Mouse (Mus musculus) liver, postnatal 0 days (tissue): ENCODE data around the gene Dyrk3. TPM values are rescaled to one million over a fixed set of nuclear protein-coding genes. Genes with fewer than 3 reads are reported as not detected.

Experiments used
- ATAC-seq: fragments of 200-750 bp; cut with Nextera tagmentation; 2 replicates; pipeline ENCODE4 v1.8.0; 2017; ENCODE audit warnings: mild to moderate bottlenecking, moderate library complexity
- DNase-seq: peaks from one replicate; pipeline ENCODE4 v3.0.0-alpha.2; 2016
- H3K27ac ChIP-seq: fragments of 300-500 bp; sonication (generic); 2 replicates; pipeline ENCODE4 v1.5.1; 2014; ENCODE audit warnings: antibody characterized with exemption, moderate library complexity, mild to moderate bottlenecking, low read depth
- H3K27me3 ChIP-seq: fragments of 300-500 bp; sonication (generic); 2 replicates; pipeline ENCODE4 v1.6.1; 2014; ENCODE audit warnings: low read length, control low read depth, mixed read lengths; ENCODE audit not compliant: insufficient read depth
- H3K36me3 ChIP-seq: fragments of 300-500 bp; sonication (generic); replicated peaks from 2 replicates; pipeline ENCODE4 v1.6.1; 2014; ENCODE audit warnings: mild to moderate bottlenecking, control low read depth, low read length, moderate library complexity, mixed read lengths; ENCODE audit not compliant: insufficient read depth
- H3K4me1 ChIP-seq: fragments of 300-500 bp; sonication (generic); 2 replicates; pipeline ENCODE4 v1.6.1; 2014; ENCODE audit warnings: antibody characterized with exemption, mild to moderate bottlenecking, control low read depth; ENCODE audit not compliant: insufficient read depth
- H3K4me2 ChIP-seq: fragments of 300-500 bp; sonication (generic); 2 replicates; pipeline ENCODE4 v1.6.1; 2014; ENCODE audit warnings: low read depth, mild to moderate bottlenecking, low read length, moderate library complexity, mixed read lengths
- H3K4me3 ChIP-seq: fragments of 300-500 bp; sonication (generic); 2 replicates; pipeline ENCODE4 v1.5.1; 2014; ENCODE audit warnings: low read depth, low read length
- H3K9ac ChIP-seq: fragments of 300-500 bp; sonication (generic); replicated peaks from 2 replicates; pipeline ENCODE4 v1.6.1; 2014; ENCODE audit warnings: mild to moderate bottlenecking, moderate library complexity
- H3K9me3 ChIP-seq: fragments of 300-500 bp; sonication (generic); 2 replicates; pipeline ENCODE4 v1.6.1; 2016; ENCODE audit warnings: mild to moderate bottlenecking, control low read depth, low read length, mixed read lengths
- CTCF ChIP-seq: sonication (generic); IDR thresholded peaks from 2 replicates; pipeline ENCODE4 v1.5.1; 2016; ENCODE audit warnings: antibody characterized with exemption, low read depth
- EP300 ChIP-seq: IDR thresholded peaks from 2 replicates; pipeline ENCODE4 v1.6.1; 2016; ENCODE audit warnings: antibody characterized with exemption, low read depth, mild to moderate bottlenecking
- WGBS: fragments of 180-500 bp; shearing (Covaris S2); extraction: QIAGEN DNeasy Blood & Tissue Kit; methylation state at CpG from one replicate; pipeline ENCODE4 v1.1.7; 2014; ENCODE audit not compliant: insufficient replicate concordance; 5-methylcytosine and 5-hydroxymethylcytosine counted together
- polyA plus RNA-seq: library from polyadenylated mRNA; unstranded; fragments of >200 nt; fragmentation: Nextera tagmentation; extraction: Ambion mirVana; gene quantifications from 2 replicates; pipeline ENCODE4 v1.2.1, GENCODE M21; 2015

The Dyrk3 gene
- polyA plus RNA-seq, 1 experiment from 2014 or later = 10.3 TPM

- 71% methylated on average over 1 of the region's 1 CpGs for WGBS
- DNase-seq (no peak), ATAC-seq (no peak)
- no peak overlapping the region for H3K9ac ChIP-seq
- no peaks in the 10 kb centered on the region for H3K27me3 ChIP-seq
- TF ChIP-seq CTCF (no peak), EP300 (no peak)
- H3K4me3 ChIP-seq = no peak overlapping the region
- H3K36me3 ChIP-seq = no peaks in the 10 kb centered on the region
- no peak overlapping the region for H3K4me2 ChIP-seq
- H3K27ac ChIP-seq = no peak overlapping the region
- H3K9me3 ChIP-seq = no peaks in the 10 kb centered on the region
- H3K4me1 ChIP-seq = peaks cover 5% of the 10 kb centered on the region
These were observed 4.3 kb upstream of the Dyrk3 start for GRCm38 (mm10) chr1:131142472-131142871.

GRCm38 (mm10) chr1:131141449-131141848 is 3.3 kb upstream of the Dyrk3 start:
- WGBS = 39% methylated on average over 2 of the region's 2 CpGs
- H3K4me1 ChIP-seq = peaks cover 5% of the 10 kb centered on the region

GRCm38 (mm10) chr1:131139102-131140095 is 1.3 kb upstream of the Dyrk3 start:
- no peak for DNase-seq
- Histone ChIP-seq H3K4me2 (peak overlapping the region; percentile 97), H3K27ac (peak overlapping the region; percentile 96), H3K4me1 (peaks cover 9% of the 10 kb centered on the region), H3K27me3 (no peaks in the 10 kb centered on the region), H3K4me3 (peak overlapping the region; percentile 81), H3K9ac (no peak overlapping the region; the same call in 1 of the 2 replicates), H3K9me3 (no peaks in the 10 kb centered on the region), H3K36me3 (peaks cover under 1% of the 10 kb centered on the region; the same call in 1 of the 2 replicates)
- ATAC-seq = no peak
- TF ChIP-seq CTCF (no peak), EP300 (no peak; the same call in 1 of the 2 replicates)
- WGBS = 54% methylated on average over 11 of the region's 11 CpGs

More at GRCm38 (mm10) chr1:131141449-131141848, 3.3 kb upstream of the Dyrk3 start:
- Histone ChIP-seq H3K27me3 (no peaks in the 10 kb centered on the region), H3K27ac (no peak overlapping the region), H3K4me3 (no peak overlapping the region), H3K9ac (no peak overlapping the region), H3K4me2 (no peak overlapping the region), H3K9me3 (no peaks in the 10 kb centered on the region), H3K36me3 (no peaks in the 10 kb centered on the region)
- ATAC-seq = no peak
- no peak for TF ChIP-seq CTCF
- no peak for TF ChIP-seq EP300
- no peak for DNase-seq

GRCm38 (mm10) chr1:131137717-131138118 is 422 bp downstream of the Dyrk3 start:
- peak overlapping the region; percentile 96 for H3K27ac ChIP-seq
- DNase-seq = no peak

GRCm38 (mm10) chr1:131137111-131137510 is 1.0 kb downstream of the Dyrk3 start:
- 21% methylated on average over 5 of the region's 5 CpGs for WGBS
- H3K4me2 ChIP-seq = peak overlapping the region; percentile 97
- H3K9me3 ChIP-seq = no peaks in the 10 kb centered on the region
- no peak for ATAC-seq
- TF ChIP-seq EP300 (no peak), CTCF (no peak)
- peaks cover 7% of the 10 kb centered on the region; the same call in 1 of the 2 replicates for H3K36me3 ChIP-seq
- peak overlapping the region; percentile 81 for H3K4me3 ChIP-seq
- H3K27ac ChIP-seq = peak overlapping the region; percentile 63
- H3K27me3 ChIP-seq = no peaks in the 10 kb centered on the region
- peaks cover 12% of the 10 kb centered on the region for H3K4me1 ChIP-seq
- no peak for DNase-seq
- peak overlapping the region; percentile 90 for H3K9ac ChIP-seq

More at GRCm38 (mm10) chr1:131137717-131138118, 422 bp downstream of the Dyrk3 start:
- under 1% methylated on average over 34 of the region's 36 CpGs for WGBS
- TF ChIP-seq CTCF = no peak
- TF ChIP-seq EP300 = no peak
- H3K4me2 ChIP-seq = peak overlapping the region; percentile 97
- no peaks in the 10 kb centered on the region for H3K9me3 ChIP-seq
- peaks cover 6% of the 10 kb centered on the region; the same call in 1 of the 2 replicates for H3K36me3 ChIP-seq
- H3K4me1 ChIP-seq = peaks cover 12% of the 10 kb centered on the region
- ATAC-seq = peak; percentile 73
- H3K9ac ChIP-seq = peak overlapping the region; percentile 90
- H3K27me3 ChIP-seq = no peaks in the 10 kb centered on the region
- H3K4me3 ChIP-seq = peak overlapping the region; percentile 81

GRCm38 (mm10) chr1:131135960-131136629 is 2.0 kb downstream of the Dyrk3 start:
- Histone ChIP-seq H3K27me3 (no peaks in the 10 kb centered on the region), H3K4me1 (peaks cover 12% of the 10 kb centered on the region), H3K4me3 (peak overlapping the region; percentile 81), H3K9ac (peak overlapping the region; percentile 90), H3K9me3 (no peaks in the 10 kb centered on the region), H3K27ac (peak overlapping the region; percentile 63), H3K4me2 (peak overlapping the region; percentile 97), H3K36me3 (peaks cover 8% of the 10 kb centered on the region)
- DNase-seq = no peak
- TF ChIP-seq EP300 (peak; percentile 71), CTCF (no peak)
- ATAC-seq = no peak
- WGBS = 28% methylated on average over 10 of the region's 10 CpGs
